ENCODE assay signal across 1 mouse cellular context in genomic region chr3:85991140-85991801, GRCm38 (mm10).
TF ChIP-seq lines count a peak whose summit lies in the region.

No protein-coding gene starts in this region.

TF ChIP-seq in MEL, 35 proteins besides CTCF, POLR2A, EP300 and RAD21 (continued from another document):
- TF ChIP-seq TCF12 (IDR thresholded peaks at IDR 0.05; ENCODE audit: low read depth, low read length) (peak; percentile 75), ELF1 (IDR thresholded peaks at IDR 0.05; ENCODE audit: low read depth, low read length) (no peak), MAX (IDR thresholded peaks at IDR 0.05; ENCODE audit: low read length) (no peak), E2F4 (IDR thresholded peaks at IDR 0.05; ENCODE audit: borderline replicate concordance, low read depth, low read length) (no peak), ETS1 (IDR thresholded peaks at IDR 0.05; ENCODE audit: low read depth, low read length) (peak; percentile 49; the same call in 1 of the 2 replicates), USF2 (IDR thresholded peaks at IDR 0.05; ENCODE audit: borderline replicate concordance in 1 of 2, insufficient read depth in 1 of 2, low read depth in 1 of 2, low read length in 2 of 2) (no peak)
TF ChIP-seq in MEL: peak in this region for 5.
